Mouse (Mus musculus): Measurements from ENCODE around the gene Adamts4. TPM values are rescaled to one million over a fixed set of nuclear protein-coding genes. Genes with fewer than 3 reads are reported as not detected.

Gene Adamts4
- total and polyA plus RNA-seq, 2 experiments: 0.09 to 0.37 TPM

GRCm38 (mm10) chr1:171226780-171227179 lies 23.4 kb upstream of the Adamts4 start:
- peak overlapping the region; percentile 95 for H3K27ac ChIP-seq (replicated peaks; ENCODE audit: insufficient read depth, low read depth, low read length)
- 18% methylated on average over 4 of the region's 4 CpGs for WGBS
- peak overlapping the region; percentile 98 for H3K4me3 ChIP-seq (ENCODE audit: insufficient read depth, low read depth, low read length)
- no peaks in the 10 kb centered on the region for H3K27me3 ChIP-seq (ENCODE audit: control insufficient read depth, insufficient read depth, low read length)
- DNase-seq (ENCODE audit: extremely low read depth, low read depth, low spot score): peak; percentile 74
- H3K36me3 ChIP-seq (ENCODE audit: control insufficient read depth, insufficient read depth, low read length): peaks cover 6% of the 10 kb centered on the region; the same call in 1 of the 2 replicates
- H3K4me1 ChIP-seq (ENCODE audit: control insufficient read depth, insufficient read depth, low read length): peaks cover 15% of the 10 kb centered on the region
- TF ChIP-seq POLR2A (IDR thresholded peaks at IDR 0.05; ENCODE audit: extremely low read depth, insufficient read depth, low read length) (0 out of 2 replicates have a peak, but pooled peaks have one; percentile 57), CTCF (IDR thresholded peaks at IDR 0.05; ENCODE audit: low read depth, low read length) (no peak)
- H3K79me2 ChIP-seq (ENCODE audit: control insufficient read depth, insufficient read depth, low read length): no peaks in the 10 kb centered on the region
- H3K9ac ChIP-seq (ENCODE audit: low read depth, low read length): peak overlapping the region; percentile 64

- H3K9ac ChIP-seq (ENCODE audit: low read depth, low read length): no peak overlapping the region
- TF ChIP-seq CTCF (IDR thresholded peaks at IDR 0.05; ENCODE audit: low read depth, low read length): no peak
- TF ChIP-seq POLR2A (IDR thresholded peaks at IDR 0.05; ENCODE audit: extremely low read depth, insufficient read depth, low read length): no peak
- H3K36me3 ChIP-seq (ENCODE audit: control insufficient read depth, insufficient read depth, low read length): peaks cover 6% of the 10 kb centered on the region; the same call in 1 of the 2 replicates
- peaks cover 22% of the 10 kb centered on the region for H3K4me1 ChIP-seq (ENCODE audit: control insufficient read depth, insufficient read depth, low read length)
- H3K27me3 ChIP-seq (ENCODE audit: control insufficient read depth, insufficient read depth, low read length): no peaks in the 10 kb centered on the region
- 36% methylated on average over 1 of the region's 1 CpGs for WGBS
- no peak for DNase-seq (ENCODE audit: extremely low read depth, low read depth, low spot score)
- H3K4me3 ChIP-seq (ENCODE audit: insufficient read depth, low read depth, low read length): no peak overlapping the region
- no peaks in the 10 kb centered on the region for H3K79me2 ChIP-seq (ENCODE audit: control insufficient read depth, insufficient read depth, low read length)
- peak overlapping the region; percentile 39 for H3K27ac ChIP-seq (replicated peaks; ENCODE audit: insufficient read depth, low read depth, low read length)
Observed at GRCm38 (mm10) chr1:171227879-171228278, 22.3 kb upstream of the Adamts4 start.

GRCm38 (mm10) chr1:171229750-171230149 lies 20.5 kb upstream of the Adamts4 start:
- no peak overlapping the region for H3K9ac ChIP-seq (ENCODE audit: low read depth, low read length)
- TF ChIP-seq POLR2A (IDR thresholded peaks at IDR 0.05; ENCODE audit: extremely low read depth, insufficient read depth, low read length) (no peak), CTCF (IDR thresholded peaks at IDR 0.05; ENCODE audit: low read depth, low read length) (no peak)
- no peak for DNase-seq (ENCODE audit: extremely low read depth, low read depth, low spot score)
- H3K4me3 ChIP-seq (ENCODE audit: insufficient read depth, low read depth, low read length): no peak overlapping the region
- WGBS: 57% methylated on average over 6 of the region's 6 CpGs
- peaks cover 6% of the 10 kb centered on the region; the same call in 1 of the 2 replicates for H3K36me3 ChIP-seq (ENCODE audit: control insufficient read depth, insufficient read depth, low read length)
- H3K27ac ChIP-seq (replicated peaks; ENCODE audit: insufficient read depth, low read depth, low read length): peak overlapping the region; percentile 47
- no peaks in the 10 kb centered on the region for H3K27me3 ChIP-seq (ENCODE audit: control insufficient read depth, insufficient read depth, low read length)
- H3K4me1 ChIP-seq (ENCODE audit: control insufficient read depth, insufficient read depth, low read length): peaks cover 24% of the 10 kb centered on the region
- no peaks in the 10 kb centered on the region for H3K79me2 ChIP-seq (ENCODE audit: control insufficient read depth, insufficient read depth, low read length)

GRCm38 (mm10) chr1:171230215-171230614 lies 20.0 kb upstream of the Adamts4 start:
- Histone ChIP-seq H3K27ac (replicated peaks; ENCODE audit: insufficient read depth, low read depth, low read length) (peak overlapping the region; percentile 47), H3K9ac (ENCODE audit: low read depth, low read length) (no peak overlapping the region), H3K36me3 (ENCODE audit: control insufficient read depth, insufficient read depth, low read length) (peaks cover 9% of the 10 kb centered on the region; the same call in 1 of the 2 replicates), H3K4me3 (ENCODE audit: insufficient read depth, low read depth, low read length) (no peak overlapping the region), H3K27me3 (ENCODE audit: control insufficient read depth, insufficient read depth, low read length) (no peaks in the 10 kb centered on the region), H3K4me1 (ENCODE audit: control insufficient read depth, insufficient read depth, low read length) (peaks cover 24% of the 10 kb centered on the region), H3K79me2 (ENCODE audit: control insufficient read depth, insufficient read depth, low read length) (no peaks in the 10 kb centered on the region)
- 52% methylated on average over 3 of the region's 3 CpGs for WGBS
- no peak for DNase-seq (ENCODE audit: extremely low read depth, low read depth, low spot score)
- TF ChIP-seq CTCF (IDR thresholded peaks at IDR 0.05; ENCODE audit: low read depth, low read length) (no peak), POLR2A (IDR thresholded peaks at IDR 0.05; ENCODE audit: extremely low read depth, insufficient read depth, low read length) (no peak)

GRCm38 (mm10) chr1:171231844-171232243 lies 18.4 kb upstream of the Adamts4 start:
- Histone ChIP-seq H3K9ac (ENCODE audit: low read depth, low read length) (no peak overlapping the region), H3K79me2 (ENCODE audit: control insufficient read depth, insufficient read depth, low read length) (no peaks in the 10 kb centered on the region), H3K4me3 (ENCODE audit: insufficient read depth, low read depth, low read length) (no peak overlapping the region), H3K27ac (replicated peaks; ENCODE audit: insufficient read depth, low read depth, low read length) (peak overlapping the region; percentile 98), H3K36me3 (ENCODE audit: control insufficient read depth, insufficient read depth, low read length) (peaks cover 18% of the 10 kb centered on the region), H3K4me1 (ENCODE audit: control insufficient read depth, insufficient read depth, low read length) (peaks cover 24% of the 10 kb centered on the region), H3K27me3 (ENCODE audit: control insufficient read depth, insufficient read depth, low read length) (no peaks in the 10 kb centered on the region)
- TF ChIP-seq POLR2A (IDR thresholded peaks at IDR 0.05; ENCODE audit: extremely low read depth, insufficient read depth, low read length) (no peak), CTCF (IDR thresholded peaks at IDR 0.05; ENCODE audit: low read depth, low read length) (no peak)
- WGBS: 68% methylated on average over 4 of the region's 4 CpGs
- no peak for DNase-seq (ENCODE audit: extremely low read depth, low read depth, low spot score)

- Histone ChIP-seq H3K4me3 (ENCODE audit: insufficient read depth, low read depth, low read length) (no peak overlapping the region), H3K4me1 (ENCODE audit: control insufficient read depth, insufficient read depth, low read length) (peaks cover 24% of the 10 kb centered on the region), H3K9ac (ENCODE audit: low read depth, low read length) (peak overlapping the region; percentile 58; the same call in 1 of the 2 replicates), H3K27ac (replicated peaks; ENCODE audit: insufficient read depth, low read depth, low read length) (peak overlapping the region; percentile 98), H3K79me2 (ENCODE audit: control insufficient read depth, insufficient read depth, low read length) (no peaks in the 10 kb centered on the region), H3K27me3 (ENCODE audit: control insufficient read depth, insufficient read depth, low read length) (no peaks in the 10 kb centered on the region), H3K36me3 (ENCODE audit: control insufficient read depth, insufficient read depth, low read length) (peaks cover 22% of the 10 kb centered on the region)
- WGBS: 20% methylated on average over 5 of the region's 5 CpGs
- DNase-seq (ENCODE audit: extremely low read depth, low read depth, low spot score): peak; percentile 94
- TF ChIP-seq CTCF (IDR thresholded peaks at IDR 0.05; ENCODE audit: low read depth, low read length) (no peak), POLR2A (IDR thresholded peaks at IDR 0.05; ENCODE audit: extremely low read depth, insufficient read depth, low read length) (no peak)
Observed at GRCm38 (mm10) chr1:171232348-171232747, 17.9 kb upstream of the Adamts4 start.

All from liver, adult 2 months (tissue).